Mouse (Mus musculus): ENCODE data around the gene Gm3278. TPM values are rescaled to one million over a fixed set of nuclear protein-coding genes. Genes with fewer than 3 reads are reported as not detected.
"Not testable (repeated sequence)": the region's sequence is repeated elsewhere in the genome, so short reads cannot be mapped to it uniquely, and the experiment has no call there.

Gm3278 gene
- total RNA-seq (2014; fragmentation: Nextera tagmentation) = not detected in 2 replicates
- total RNA-seq (2017) = 0.12 TPM in 1 of 2 replicates, not detected in the other
- polyA plus RNA-seq (2012) = not detected in 2 replicates

DNA sequence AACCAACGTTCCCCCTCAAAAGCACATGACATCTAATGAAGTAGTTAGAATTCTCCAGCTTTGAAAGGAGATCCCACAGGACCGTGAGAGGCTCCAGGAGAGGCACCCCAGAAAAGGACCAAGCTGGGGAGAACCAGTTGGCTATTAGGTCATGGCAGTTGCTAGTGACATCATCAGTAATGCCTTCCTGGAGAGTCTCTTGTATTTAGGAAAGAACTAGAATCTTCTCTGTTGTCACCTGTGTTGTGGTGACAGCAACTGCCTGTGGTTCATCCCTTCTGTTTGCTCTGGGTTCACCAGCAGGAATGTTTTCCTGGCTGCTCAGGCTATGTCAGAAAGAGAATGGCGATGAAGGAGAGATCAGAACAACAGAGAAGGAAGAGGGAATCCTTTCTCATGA, at the start of gene Gm3278:
TSS of gene Gm3278 (plus strand) at position 301 of the 400 bp plus-strand sequence.
- not testable (repeated sequence) for H3K4me1 ChIP-seq (ENCODE audit: insufficient read depth, low read depth, low read length); DNase-seq (ENCODE audit: low spot score); H3K27me3 ChIP-seq (ENCODE audit: insufficient read depth, low read length); H3K36me3 ChIP-seq (replicated peaks); H3K4me3 ChIP-seq (ENCODE audit: low read depth, low read length); ATAC-seq (ENCODE audit: extremely low read depth, insufficient number of reproducible peaks, low FRiP score, poor library complexity, severe bottlenecking); H3K9me3 ChIP-seq (replicated peaks)

DNA sequence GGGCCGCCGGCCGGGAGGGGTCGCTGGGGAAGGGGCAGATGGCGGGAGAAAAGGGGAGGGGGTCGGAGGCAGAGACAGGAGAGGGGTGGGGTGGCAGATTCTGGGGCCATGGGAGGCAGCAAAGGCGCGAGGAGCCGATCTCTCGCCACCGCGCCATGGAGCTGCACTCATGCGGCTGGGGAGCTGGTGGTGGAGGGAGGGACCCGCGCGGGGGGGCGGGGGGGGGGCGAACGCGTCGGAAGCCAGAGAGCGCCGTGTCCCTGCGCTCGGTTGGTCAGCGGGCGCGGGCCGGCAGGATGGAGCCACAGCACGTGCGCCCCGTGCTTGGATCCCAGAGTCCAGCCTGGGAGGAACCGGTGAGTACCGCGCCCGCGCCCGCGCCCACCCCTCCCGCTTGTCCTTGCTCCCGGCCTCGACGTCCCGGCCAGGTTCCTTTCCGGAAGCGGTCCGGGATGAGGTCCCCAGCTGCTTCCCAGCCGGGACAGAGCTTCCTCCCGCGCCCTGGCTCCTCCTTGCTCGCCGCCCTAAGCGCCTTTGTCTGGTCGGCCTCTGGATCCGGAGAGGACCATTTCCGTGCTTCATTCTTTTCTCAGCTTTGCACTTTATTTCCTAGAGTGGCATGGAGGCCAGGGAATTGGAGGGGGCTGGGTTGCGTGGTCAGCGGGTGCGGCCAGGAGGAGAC, 36.8 kb upstream of the Gm3278 start, which contains the start of gene Gm3264:
TSS of gene Gm3264 (plus strand) at position 278 of the 682 bp plus-strand sequence.
- not testable (repeated sequence) for H3K9me3 ChIP-seq (replicated peaks); H3K4me1 ChIP-seq (ENCODE audit: insufficient read depth, low read depth, low read length); ATAC-seq (ENCODE audit: extremely low read depth, insufficient number of reproducible peaks, low FRiP score, poor library complexity, severe bottlenecking); DNase-seq (ENCODE audit: low spot score); H3K27me3 ChIP-seq (ENCODE audit: insufficient read depth, low read length); H3K4me3 ChIP-seq (ENCODE audit: low read depth, low read length); H3K36me3 ChIP-seq (replicated peaks)

Other genes with a start within 250 kb of the Gm3278 start
- not detected in 2 replicates for gene Gm3239, start 228.2 kb upstream of the Gm3278 start, total RNA-seq (2014; fragmentation: Nextera tagmentation)
- gene Gm3239, start 228.2 kb upstream of the Gm3278 start, total RNA-seq (2017) = 0.05 TPM in 1 of 2 replicates, not detected in the other
- gene Gm3239, start 228.2 kb upstream of the Gm3278 start, polyA plus RNA-seq (2012) = not detected in 2 replicates
- not detected in 2 replicates for gene Gm7876, start 183.2 kb upstream of the Gm3278 start, total RNA-seq (2014; fragmentation: Nextera tagmentation)
- gene Gm7876, start 183.2 kb upstream of the Gm3278 start, total RNA-seq (2017) = not detected in 2 replicates
- not detected in 2 replicates for gene Gm7876, start 183.2 kb upstream of the Gm3278 start, polyA plus RNA-seq (2012)
- not detected in 2 replicates for gene Gm3252, start 165.6 kb upstream of the Gm3278 start, total RNA-seq (2014; fragmentation: Nextera tagmentation)
- not detected in 2 replicates for gene Gm3252, start 165.6 kb upstream of the Gm3278 start, total RNA-seq (2017)
- not detected in 2 replicates for gene Gm3252, start 165.6 kb upstream of the Gm3278 start, polyA plus RNA-seq (2012)
- gene Gm9602, start 116.1 kb upstream of the Gm3278 start, total RNA-seq (2014; fragmentation: Nextera tagmentation) = not detected in 2 replicates
- gene Gm9602, start 116.1 kb upstream of the Gm3278 start, total RNA-seq (2017) = 0.12 and 0.60 TPM in 2 replicates
- not detected in 2 replicates for gene Gm9602, start 116.1 kb upstream of the Gm3278 start, polyA plus RNA-seq (2012)
- not detected in 2 replicates for gene Gm3269, start 54.3 kb upstream of the Gm3278 start, total RNA-seq (2014; fragmentation: Nextera tagmentation)
- not detected in 2 replicates for gene Gm3269, start 54.3 kb upstream of the Gm3278 start, total RNA-seq (2017)
- gene Gm3269, start 54.3 kb upstream of the Gm3278 start, polyA plus RNA-seq (2012) = not detected in 2 replicates
- not detected in 2 replicates for gene Gm3264, start 36.8 kb upstream of the Gm3278 start, total RNA-seq (2014; fragmentation: Nextera tagmentation)
- not detected in 2 replicates for gene Gm3264, start 36.8 kb upstream of the Gm3278 start, total RNA-seq (2017)
- gene Gm3264, start 36.8 kb upstream of the Gm3278 start, polyA plus RNA-seq (2012) = not detected in 2 replicates
- not detected in 2 replicates for gene Gm8297, start 91.5 kb downstream of the Gm3278 start, total RNA-seq (2014; fragmentation: Nextera tagmentation)
- gene Gm8297, start 91.5 kb downstream of the Gm3278 start, total RNA-seq (2017) = 0.23 and 0.44 TPM in 2 replicates
- gene Gm8297, start 91.5 kb downstream of the Gm3278 start, polyA plus RNA-seq (2012) = not detected in 2 replicates
- gene Gm3298, start 123.5 kb downstream of the Gm3278 start, total RNA-seq (2014; fragmentation: Nextera tagmentation) = not detected in 2 replicates
- not detected in 2 replicates for gene Gm3298, start 123.5 kb downstream of the Gm3278 start, total RNA-seq (2017)
- not detected in 2 replicates for gene Gm3298, start 123.5 kb downstream of the Gm3278 start, polyA plus RNA-seq (2012)
- gene 4930555G01Rik, start 158.2 kb downstream of the Gm3278 start, total RNA-seq (2014; fragmentation: Nextera tagmentation) = not detected in 2 replicates
- 0.33 TPM in 1 of 2 replicates, not detected in the other for gene 4930555G01Rik, start 158.2 kb downstream of the Gm3278 start, total RNA-seq (2017)
- gene 4930555G01Rik, start 158.2 kb downstream of the Gm3278 start, polyA plus RNA-seq (2012) = not detected in 2 replicates
- gene Gm8281, start 178.6 kb downstream of the Gm3278 start, total RNA-seq (2014; fragmentation: Nextera tagmentation) = not detected in 2 replicates
- gene Gm8281, start 178.6 kb downstream of the Gm3278 start, total RNA-seq (2017) = not detected in 2 replicates
- gene Gm8281, start 178.6 kb downstream of the Gm3278 start, polyA plus RNA-seq (2012) = not detected in 2 replicates
- not detected in 2 replicates for gene Gm8279, start 239.1 kb downstream of the Gm3278 start, total RNA-seq (2014; fragmentation: Nextera tagmentation)
- 0.17 TPM in 1 of 2 replicates, not detected in the other for gene Gm8279, start 239.1 kb downstream of the Gm3278 start, total RNA-seq (2017)
- gene Gm8279, start 239.1 kb downstream of the Gm3278 start, polyA plus RNA-seq (2012) = not detected in 2 replicates

All from G1E (cell line).